Mouse (Mus musculus): ENCODE results near the gene Ppp2r5a. TPM values are rescaled to one million over a fixed set of nuclear protein-coding genes. Genes with fewer than 3 reads are reported as not detected.
A peak's percentile ranks its signal among the peaks of the same experiment; 100 is the strongest.

The Ppp2r5a gene
- polyA plus RNA-seq, 2 experiments from 2014 or later, result 43.2 to 52.2 TPM

DNA sequence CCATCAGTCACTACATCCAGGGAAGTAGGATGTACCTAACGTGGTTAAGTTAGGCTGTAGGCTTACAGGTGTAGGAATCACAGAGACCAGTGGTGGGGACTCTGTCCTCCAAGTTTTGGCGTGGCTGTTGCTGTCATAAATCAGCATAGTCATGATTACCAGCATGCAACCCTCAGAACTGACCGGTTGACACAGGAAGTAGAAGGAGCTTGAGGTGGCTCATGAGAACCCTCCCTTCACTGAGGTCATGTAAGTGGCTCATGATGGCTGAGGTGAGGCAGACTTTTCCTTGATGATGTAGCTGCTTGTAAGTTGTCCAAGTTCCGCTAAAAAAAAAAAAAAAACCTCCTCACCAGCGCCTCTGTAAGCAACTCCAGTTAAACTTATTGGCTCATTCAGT, 14.0 kb upstream of the Ppp2r5a start:
- ATAC-seq, result no peak

DNA sequence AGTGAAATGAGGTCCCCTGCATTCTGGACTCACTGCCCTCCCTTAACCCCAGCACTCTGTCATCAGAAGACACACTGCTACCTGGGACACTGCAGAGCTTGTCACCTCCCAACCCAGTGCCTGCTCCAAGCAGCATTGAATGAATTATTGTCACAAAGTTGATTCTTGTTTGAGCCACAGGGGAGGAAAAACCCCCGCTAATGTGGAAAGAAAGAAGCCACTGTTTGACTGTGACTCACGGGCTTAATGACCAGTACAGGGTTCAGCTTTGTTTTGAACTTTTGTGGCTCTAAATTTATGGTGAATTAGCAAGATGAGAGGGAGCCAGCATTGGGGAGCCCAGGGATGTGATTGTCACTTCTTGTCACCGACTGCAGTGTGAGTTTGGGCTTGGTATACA, 13.5 kb upstream of the Ppp2r5a start:
- no peak for ATAC-seq

DNA sequence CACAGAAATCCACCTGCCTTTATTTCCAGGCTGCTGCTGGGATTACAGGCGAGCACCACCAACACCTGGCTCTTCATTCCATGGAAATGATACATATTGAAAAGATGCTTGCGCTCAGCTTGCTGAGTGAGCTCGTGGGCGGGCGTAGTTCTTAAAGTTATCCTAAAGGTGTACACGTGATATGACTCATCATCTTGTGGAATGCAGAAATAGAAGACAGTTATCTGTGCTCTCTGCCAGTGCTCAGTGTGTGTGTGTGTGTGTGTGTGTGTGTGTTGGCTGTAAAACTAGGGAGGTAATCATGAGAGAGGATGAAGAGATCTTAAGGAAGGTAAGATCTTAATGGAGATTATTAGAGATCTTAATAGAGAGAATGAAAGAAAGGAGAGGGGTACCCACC, 11.4 kb upstream of the Ppp2r5a start:
- ATAC-seq, result no peak

DNA sequence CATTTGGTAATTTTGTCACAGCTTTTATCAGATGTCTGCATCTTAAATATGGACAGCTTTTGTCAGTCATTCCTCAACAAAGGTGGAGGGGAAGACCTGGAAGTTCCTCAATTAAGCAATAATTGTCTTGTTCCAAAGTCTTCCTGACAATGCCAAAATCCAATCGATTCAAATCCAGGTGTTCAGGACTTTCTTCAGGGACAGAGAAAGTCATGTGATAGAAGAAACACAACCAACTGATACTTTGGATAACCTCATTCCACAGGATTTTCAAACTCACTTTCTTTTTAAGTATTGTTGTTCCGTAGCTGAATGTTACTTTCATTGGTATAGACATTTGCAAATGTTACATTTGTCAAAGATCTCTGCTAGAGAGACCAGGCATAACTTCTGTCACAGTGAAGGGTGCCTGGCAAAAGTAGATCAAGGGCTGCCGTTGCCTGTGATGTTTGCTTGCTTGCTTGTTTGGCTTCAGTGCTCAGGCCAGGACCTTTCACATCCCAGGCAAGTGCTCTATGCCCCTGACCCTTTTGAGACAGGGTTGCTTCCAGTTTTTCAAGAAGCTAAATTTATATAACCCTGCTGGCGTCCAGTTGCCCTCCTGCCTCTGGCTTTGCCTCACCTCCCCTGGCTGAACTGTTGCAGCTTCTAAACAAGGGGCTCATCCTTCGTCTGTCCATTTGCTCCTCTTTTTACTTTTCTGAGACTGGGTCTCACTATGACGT, 10.8 kb upstream of the Ppp2r5a start:
- no peak for ATAC-seq

DNA sequence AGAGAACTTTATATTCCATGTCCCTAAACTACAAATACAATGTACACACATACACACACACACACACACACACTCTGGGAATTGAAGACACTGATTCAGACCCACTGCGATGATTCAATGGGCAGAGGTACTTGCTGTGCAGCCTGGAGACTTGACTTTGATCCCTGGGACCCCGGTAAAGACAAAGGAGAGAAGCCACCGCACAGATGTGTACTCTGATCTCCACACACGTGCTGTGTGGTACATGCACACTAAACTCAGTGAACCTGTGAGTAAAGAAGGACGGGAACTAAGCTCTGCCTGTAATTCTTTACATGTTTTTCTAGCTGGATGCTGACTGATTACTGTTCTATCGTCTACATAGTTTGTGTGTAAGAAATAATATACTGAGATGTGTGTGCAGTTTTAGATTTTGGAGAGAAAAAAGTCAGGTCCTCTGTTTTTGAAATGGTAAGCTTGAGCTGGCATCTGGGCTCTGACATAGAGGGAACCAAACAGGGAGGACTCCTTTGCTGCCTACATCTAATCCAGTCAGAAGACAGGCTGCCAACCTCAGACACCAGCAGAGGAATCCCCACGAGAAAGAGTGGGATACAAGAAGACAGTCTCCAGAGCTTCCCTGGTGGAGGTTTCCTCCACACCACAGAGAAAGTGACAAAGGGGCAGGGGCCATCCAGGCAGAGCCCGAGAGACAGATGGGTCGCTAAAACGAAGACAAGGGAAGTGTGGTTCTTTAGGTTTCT, 7.4 kb upstream of the Ppp2r5a start:
- no peak for ATAC-seq

DNA sequence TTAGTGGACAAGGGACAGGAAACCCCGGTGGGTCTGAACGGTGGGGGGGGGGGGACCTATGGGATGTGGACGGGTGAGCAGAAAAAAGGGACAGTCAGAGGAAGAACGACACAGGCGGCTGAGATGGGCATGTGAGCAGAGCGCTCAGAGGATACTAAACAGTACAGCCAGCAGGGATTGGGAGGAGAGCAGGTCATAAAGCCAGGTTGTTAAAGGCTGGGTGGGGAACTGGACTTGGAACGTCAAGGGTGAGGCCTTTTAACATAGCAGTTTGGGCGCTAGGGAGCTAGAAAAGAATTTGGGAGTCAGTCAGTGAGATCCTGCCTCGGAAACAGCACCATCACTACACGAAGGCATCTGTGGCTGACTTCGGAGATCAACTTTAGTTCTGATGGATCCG, 4.2 kb upstream of the Ppp2r5a start:
- ATAC-seq, result no peak

DNA sequence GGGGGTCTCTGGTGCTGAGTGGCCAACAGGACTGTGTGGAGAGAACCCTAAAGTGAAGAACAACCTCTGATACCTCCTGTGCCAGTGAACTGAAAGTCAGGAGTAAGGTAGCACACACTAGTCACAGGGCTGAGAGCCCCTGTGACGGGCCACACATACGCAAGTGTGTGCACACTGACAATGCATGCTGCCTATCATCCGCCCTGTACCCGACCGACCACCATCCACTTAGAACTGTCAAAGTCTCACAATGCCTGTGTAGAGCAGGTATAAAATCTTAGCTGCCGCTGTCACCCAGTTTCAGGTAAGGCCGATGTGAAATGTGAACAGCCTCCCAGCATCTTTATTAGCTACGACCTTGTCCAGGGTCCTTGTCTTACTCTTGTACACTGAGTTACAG, 3.4 kb upstream of the Ppp2r5a start:
- no peak for ATAC-seq

DNA sequence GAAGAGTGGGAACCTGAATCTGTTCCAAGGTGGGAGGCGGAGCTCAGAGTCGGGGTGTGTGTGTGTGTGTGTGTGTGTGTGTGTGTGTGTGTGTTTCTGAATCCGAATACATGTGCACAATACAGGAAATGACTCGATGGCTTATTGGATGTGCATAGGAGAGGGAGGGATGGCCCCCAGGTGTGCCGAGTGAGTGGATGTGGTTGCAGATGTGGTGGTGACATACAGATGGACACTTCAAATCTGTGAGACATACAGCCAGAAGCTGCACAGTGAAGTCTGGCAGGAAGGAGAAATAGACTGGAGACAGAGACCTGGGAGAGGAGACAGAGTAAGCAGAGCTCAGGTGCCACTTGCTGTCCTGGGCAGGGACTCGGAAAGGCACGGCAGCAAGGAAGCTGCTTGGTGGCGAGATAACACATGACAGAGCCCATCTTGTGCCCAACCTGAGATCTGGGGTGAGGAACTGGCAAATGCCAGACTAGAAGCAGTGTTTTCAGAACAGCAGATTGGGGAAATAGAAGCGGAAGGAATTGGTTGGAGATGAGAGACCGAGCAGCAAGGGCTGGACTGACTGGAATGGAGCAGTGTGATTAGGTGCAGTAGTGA, 1.8 kb upstream of the Ppp2r5a start:
- ATAC-seq, result peak; percentile 50

DNA sequence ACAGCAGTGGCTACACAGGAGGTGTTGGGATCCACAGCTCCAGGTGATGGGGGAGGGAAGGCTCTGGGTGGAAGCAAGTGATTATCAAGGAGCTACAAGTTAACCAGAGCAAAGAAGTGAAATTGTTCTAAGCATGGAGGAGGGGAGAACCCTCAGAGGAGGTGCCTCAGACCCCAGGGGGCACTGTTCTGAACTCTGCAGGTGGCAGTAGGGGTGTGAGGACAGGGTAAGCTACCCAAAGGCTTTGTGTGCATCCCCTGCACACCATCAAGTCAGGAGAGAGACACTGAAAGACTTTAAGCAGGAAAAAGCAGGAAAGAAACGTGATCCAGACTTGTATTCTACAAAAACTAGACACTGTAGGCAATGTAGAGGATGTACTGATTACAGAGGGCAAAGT, 1.2 kb upstream of the Ppp2r5a start:
- peak; percentile 20 for ATAC-seq

DNA sequence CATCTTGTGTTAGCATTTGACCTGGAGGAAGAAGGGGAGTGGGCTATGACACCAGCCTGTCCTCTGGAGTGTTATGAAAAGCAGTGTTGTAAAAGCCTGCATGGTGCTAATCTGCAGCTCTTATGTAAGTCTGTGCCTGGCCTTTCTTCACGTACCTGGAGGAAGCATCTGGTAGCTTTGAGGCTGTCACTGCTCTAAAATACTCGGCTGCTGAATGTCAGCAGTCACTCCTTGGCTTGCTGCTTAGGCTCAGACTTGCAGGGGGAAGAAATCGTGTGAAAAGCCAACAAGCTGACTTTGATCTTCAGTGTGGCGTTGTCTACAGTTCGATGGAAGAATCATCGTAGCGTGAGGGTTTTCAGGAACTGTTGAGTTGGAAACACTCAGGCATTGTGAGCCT, 566 bp downstream of the Ppp2r5a start:
- ATAC-seq, result no peak

DNA sequence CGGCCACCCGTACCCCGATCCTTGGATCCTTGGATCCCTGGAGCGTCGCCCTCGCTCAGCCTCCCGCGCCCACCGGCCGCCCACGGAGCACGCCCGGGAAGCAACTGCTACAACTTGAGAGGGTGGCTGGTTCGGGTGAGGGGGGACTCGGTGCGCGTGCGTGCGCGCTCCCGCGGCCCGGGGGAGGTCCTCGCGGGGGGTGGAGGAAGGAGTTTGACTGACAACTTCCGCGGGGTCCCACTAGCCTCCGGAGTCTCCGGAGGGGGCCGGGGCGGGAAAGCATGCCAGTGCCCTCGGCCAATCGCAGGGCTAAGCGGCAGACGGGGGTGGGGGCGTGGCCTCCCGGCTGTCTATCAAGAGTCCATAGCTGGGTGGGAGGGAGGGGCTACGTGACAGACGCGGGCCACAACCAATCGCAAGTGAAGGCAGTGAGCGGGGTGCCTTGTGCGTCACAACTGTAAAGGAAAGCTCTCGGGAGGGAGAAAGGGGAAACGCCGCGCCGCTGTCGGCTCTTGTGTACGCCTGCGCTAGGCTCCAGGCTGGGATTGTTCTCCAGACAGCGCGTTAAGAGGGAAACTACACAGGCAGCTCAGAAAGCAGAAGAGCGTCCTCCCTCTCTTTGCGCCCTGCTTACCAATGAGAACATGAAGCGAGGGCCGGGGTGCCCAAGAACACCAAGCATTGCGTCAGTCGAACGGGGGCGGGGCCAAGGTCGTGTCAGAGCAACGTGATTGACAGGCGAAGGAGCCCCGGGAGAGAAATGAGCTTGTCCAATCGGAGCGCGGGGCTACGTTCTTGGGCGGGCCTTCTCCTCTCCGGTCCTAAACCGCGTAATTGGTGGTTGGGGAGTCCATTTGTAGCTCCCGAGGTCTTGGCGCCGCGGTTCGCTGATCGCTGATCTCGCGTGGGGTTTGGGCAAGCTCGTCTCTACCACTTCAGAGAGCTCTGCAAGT, 5.9 kb downstream of the Ppp2r5a start:
- peak; percentile 81 for ATAC-seq

DNA sequence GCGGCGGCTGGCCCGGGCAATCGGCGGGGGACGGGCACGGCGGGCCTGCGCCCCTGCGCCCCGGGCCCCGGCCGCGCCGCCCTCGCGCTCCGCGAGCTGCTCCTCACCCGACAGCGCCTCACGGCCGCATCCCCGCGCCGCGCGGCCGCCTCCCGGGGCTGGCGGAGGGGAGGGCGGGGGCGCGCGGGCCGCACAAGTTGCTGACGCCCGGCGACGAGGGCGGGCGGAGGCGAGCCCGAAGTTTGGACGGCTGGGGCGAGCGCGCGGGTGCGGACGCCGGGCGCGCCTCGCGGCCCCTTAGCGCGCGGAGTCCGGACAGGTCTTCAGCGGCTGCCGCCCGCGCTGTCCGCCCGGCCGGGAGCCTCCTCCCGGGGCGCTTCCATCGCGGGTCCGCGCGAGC, 6.6 kb downstream of the Ppp2r5a start:
- ATAC-seq, result no peak

DNA sequence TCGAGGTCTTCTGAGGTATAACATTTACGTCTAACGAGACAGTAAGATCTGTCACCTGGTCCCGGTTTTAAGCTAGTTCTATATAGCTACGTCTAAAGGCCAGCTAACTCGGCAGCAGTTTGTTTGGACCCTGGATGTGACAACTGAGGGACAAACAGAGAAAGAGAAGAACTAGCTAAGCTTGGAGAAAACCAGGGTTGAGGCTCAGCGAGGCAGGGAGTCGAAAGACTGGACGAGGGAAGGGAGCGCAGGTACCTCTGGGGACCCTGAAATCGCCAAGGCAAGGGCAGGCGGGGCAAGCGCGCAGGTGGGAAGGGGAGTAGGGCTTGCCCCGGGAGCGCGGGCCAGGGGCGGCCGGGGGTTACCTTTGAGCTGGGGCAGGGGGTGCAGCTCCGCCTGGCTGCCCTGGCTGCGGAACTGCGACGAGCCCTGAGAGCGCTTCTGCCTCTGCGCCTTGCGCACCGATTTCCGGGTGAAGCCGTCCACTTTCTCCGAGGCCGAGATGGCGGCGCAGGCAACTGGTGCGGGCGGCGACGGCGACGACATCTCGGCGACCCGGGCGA, 7.1 kb downstream of the Ppp2r5a start:
- peak; percentile 1 for ATAC-seq

DNA sequence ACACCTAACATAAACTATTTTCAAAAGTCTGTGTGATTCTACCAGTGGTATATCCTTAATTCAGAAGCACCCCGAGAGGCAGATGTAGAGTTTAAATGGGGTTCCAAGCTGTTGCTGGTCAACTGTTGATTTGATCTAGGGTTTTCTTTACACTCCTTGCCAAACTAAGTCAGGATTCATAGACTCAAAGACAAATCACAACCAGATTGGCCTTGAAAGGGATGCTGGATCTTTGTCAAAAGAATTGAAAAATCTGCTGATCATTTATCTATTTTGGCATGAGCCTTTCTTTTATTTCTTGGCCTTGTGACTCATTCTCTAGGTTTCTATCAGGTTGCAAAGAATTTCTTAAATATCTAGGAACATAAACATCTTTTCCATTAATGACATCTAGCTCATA, 7.9 kb downstream of the Ppp2r5a start:
- ATAC-seq, result no peak

DNA sequence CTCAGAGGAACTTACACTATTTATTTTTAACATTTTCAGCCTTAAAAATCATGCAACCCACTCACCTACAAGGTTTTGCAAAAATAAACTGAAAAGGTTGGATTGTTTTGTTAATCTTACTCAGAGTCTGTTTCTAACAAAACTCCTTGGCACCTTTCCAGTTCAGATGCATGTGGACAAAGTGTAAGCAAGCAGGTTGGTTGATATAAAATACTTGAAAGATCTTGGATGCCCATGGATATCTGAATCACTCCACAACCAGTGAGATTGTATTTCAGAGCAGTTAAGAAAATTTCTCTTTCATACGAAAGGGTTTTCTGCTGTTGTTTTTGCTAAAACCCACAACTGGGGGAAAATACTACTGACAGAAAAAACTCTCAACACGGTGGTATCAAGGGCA, 8.9 kb downstream of the Ppp2r5a start:
- no peak for ATAC-seq

DNA sequence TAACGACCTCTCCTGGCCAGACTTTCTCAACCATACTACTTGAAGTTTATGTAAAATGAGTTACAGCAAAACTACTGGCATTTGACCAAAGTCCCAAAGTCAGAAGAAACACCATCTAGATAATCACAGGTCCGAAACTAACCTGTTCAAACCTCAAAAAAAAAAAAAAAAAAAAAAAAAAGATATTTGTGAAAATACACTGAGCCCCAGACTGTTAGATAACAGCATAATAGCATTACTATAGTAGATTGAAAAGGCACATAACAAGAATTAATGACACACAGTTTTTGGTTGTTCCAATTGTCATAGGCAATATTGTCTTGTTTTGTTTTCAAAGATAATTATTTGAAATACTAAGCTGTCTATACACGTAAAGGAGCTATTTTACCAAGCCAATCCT, 9.5 kb downstream of the Ppp2r5a start:
- no peak for ATAC-seq

DNA sequence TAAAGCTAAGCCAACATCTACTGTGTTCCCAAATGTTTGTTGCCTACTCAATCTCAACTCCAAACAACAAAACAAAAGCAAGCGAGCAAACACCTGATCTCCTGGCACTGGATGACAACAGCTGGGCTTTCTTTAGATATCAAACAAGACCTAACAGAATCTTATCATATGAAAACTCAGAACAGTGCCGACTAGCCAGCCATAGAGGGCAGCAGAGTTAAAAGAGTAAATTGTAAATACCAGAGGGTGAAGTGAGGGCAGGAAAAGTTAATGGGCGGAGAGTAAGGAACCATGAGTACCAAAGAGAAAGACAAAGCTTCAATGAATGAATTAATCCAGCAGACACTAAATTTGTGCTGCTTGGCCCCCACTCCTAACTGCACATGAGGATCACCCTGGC, 11.8 kb downstream of the Ppp2r5a start:
- peak; percentile 74 for ATAC-seq

DNA sequence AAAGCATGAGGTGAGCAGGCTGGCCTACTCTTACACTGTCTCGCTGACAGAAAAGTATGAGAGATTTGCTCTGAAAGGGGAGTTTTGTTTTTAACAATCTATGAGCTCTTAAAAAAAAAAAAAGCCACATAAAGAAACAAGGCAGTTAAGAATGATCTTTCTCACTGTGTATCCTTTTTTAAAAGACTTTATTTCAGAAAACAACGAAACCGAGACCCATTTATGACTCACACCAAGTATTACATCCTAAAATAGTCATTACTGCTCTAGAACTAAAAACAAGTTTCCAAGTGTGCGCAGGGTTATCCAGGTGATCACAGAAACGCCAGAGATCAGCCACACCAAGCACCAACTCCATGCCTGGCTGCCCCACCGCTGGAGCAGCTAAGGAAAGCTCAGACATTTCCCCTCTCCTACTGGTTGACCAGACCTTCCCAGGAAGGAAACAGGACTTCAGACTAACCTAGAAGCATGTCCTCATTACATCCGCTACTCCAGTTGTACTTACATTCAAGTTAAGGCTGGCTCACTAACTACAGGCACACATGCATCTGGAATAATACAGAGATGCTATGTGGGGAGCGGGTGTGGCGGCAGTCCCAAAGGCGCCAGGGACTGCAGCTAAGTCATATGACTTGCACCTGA, 18.2 kb downstream of the Ppp2r5a start:
- peak; percentile 73 for ATAC-seq

DNA sequence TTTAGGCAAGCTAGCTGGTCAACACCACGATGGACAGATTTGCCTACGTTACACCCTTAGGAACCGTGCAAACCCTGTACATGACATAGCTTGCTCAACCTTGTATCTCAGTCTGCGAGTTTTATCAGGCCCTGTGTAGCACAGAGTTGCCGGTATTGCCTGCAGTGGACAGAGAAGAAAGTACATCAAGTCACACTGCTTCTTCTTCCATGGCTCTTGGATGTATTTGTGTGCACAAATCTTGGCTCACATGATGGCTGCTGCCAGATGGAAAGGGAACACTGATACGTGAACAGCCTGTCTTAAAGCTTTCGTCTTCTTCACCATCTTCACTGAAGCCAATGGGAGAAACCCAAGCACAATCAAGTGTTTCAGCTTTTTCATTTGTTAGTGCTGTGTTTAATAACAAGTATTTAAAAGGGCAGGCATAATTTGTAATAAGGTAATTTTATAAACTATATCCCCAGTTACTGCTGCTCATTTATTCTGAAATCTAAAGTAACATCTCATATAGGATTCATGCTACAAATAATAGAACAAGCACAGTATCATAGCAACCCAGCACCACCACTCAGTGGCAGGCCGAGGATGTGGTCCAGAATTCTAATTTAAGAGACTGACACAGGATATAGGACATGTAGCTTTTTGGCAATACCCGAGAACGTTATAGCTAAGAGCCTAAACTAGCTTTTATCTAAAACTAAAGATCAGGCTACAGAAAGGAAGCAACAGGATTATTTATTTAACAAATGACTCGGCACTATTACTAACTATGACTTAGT, 20.9 kb downstream of the Ppp2r5a start:
- ATAC-seq, result peak; percentile 44

DNA sequence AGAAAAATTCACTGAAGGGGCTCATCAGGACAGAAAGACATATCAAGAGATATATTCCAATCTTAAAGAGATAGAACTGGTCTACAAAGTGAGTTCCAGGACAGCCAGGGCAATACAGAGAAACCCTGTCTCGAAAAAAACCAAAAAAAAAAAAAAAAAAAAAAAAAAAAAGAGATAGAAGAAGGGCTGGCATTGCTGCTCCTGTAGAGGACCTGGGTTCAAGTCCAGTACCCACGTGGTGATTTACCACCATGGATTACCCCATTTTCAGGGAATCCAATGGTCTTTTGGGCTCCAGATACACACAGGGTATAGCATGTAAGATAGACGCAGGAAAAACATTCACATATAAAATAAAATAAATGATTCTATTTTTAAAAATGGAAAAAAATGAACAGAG, 22.2 kb downstream of the Ppp2r5a start:
- ATAC-seq, result no peak

DNA sequence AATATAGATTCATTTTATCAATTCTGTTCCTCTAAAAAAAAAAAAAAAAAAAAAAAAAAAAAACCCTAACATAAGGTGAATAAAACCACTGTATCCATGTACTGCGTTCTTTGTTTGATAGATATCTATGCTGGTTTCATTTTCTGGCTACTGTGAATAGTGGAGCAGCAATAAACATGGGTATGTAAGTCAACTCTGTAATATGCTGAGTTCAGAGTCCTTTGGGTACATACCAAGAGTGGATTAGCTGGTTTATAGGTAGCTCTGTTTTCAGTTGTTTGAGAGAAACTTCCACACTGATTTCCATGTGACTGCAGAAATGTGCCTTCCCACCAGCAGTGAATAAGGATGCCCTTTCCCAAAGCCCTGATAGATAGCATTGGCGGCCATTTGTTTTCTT, 25.0 kb downstream of the Ppp2r5a start:
- no peak for ATAC-seq
